Mouse (Mus musculus): ENCODE data around the gene Pced1b. TPM values are rescaled to one million over a fixed set of nuclear protein-coding genes. Genes with fewer than 3 reads are reported as not detected.

The Pced1b gene
- total RNA-seq, 2 experiments from 2014 or later, result 6.7 to 26.9 TPM

GRCm38 (mm10) chr15:97284201-97284600, 37.3 kb downstream of the Pced1b start:
- ATAC-seq (replicated peaks; ENCODE audit: poor library complexity), result no peak

- ATAC-seq (replicated peaks; ENCODE audit: poor library complexity), result no peak
These were observed 38.8 kb downstream of the Pced1b start for GRCm38 (mm10) chr15:97285665-97286212.

- no peak for ATAC-seq (replicated peaks; ENCODE audit: poor library complexity)
These were observed 39.8 kb downstream of the Pced1b start for GRCm38 (mm10) chr15:97286731-97287130.

- ATAC-seq (replicated peaks; ENCODE audit: poor library complexity), result no peak
These were observed 40.7 kb downstream of the Pced1b start for GRCm38 (mm10) chr15:97287436-97288143.

GRCm38 (mm10) chr15:97288690-97289089, 41.8 kb downstream of the Pced1b start:
- ATAC-seq (replicated peaks; ENCODE audit: poor library complexity), result no peak

- ATAC-seq (replicated peaks; ENCODE audit: poor library complexity), result no peak
These were observed 42.3 kb downstream of the Pced1b start for GRCm38 (mm10) chr15:97289176-97289575.

GRCm38 (mm10) chr15:97290351-97290750, 43.4 kb downstream of the Pced1b start:
- ATAC-seq (replicated peaks; ENCODE audit: poor library complexity), result no peak

- ATAC-seq (replicated peaks; ENCODE audit: poor library complexity), result no peak
These were observed 44.6 kb downstream of the Pced1b start for GRCm38 (mm10) chr15:97291291-97292050.

- no peak for ATAC-seq (replicated peaks; ENCODE audit: poor library complexity)
These were observed 61.0 kb downstream of the Pced1b start for GRCm38 (mm10) chr15:97307935-97308334.

- ATAC-seq (replicated peaks; ENCODE audit: poor library complexity), result no peak
These were observed 62.6 kb downstream of the Pced1b start for GRCm38 (mm10) chr15:97309533-97309932.

GRCm38 (mm10) chr15:97310251-97310650, 63.3 kb downstream of the Pced1b start:
- ATAC-seq (replicated peaks; ENCODE audit: poor library complexity), result no peak

- no peak for ATAC-seq (replicated peaks; ENCODE audit: poor library complexity)
These were observed 64.3 kb downstream of the Pced1b start for GRCm38 (mm10) chr15:97311211-97311610.

GRCm38 (mm10) chr15:97311937-97312336, 65.0 kb downstream of the Pced1b start:
- peak; percentile 91 for ATAC-seq (replicated peaks; ENCODE audit: poor library complexity)

- no peak for ATAC-seq (replicated peaks; ENCODE audit: poor library complexity)
These were observed 68.0 kb downstream of the Pced1b start for GRCm38 (mm10) chr15:97314720-97315421.

GRCm38 (mm10) chr15:97315422-97315757, 68.5 kb downstream of the Pced1b start:
- ATAC-seq (replicated peaks; ENCODE audit: poor library complexity), result no peak

GRCm38 (mm10) chr15:97318365-97319001, 71.6 kb downstream of the Pced1b start:
- ATAC-seq (replicated peaks; ENCODE audit: poor library complexity), result no peak

- ATAC-seq (replicated peaks; ENCODE audit: poor library complexity), result no peak
These were observed 75.9 kb downstream of the Pced1b start for GRCm38 (mm10) chr15:97322821-97323220.

- no peak for ATAC-seq (replicated peaks; ENCODE audit: poor library complexity)
These were observed 76.6 kb downstream of the Pced1b start for GRCm38 (mm10) chr15:97323466-97323865.

GRCm38 (mm10) chr15:97324311-97324710, 77.4 kb downstream of the Pced1b start:
- ATAC-seq (replicated peaks; ENCODE audit: poor library complexity), result no peak

GRCm38 (mm10) chr15:97327500-97328081, 80.7 kb downstream of the Pced1b start:
- ATAC-seq (replicated peaks; ENCODE audit: poor library complexity), result peak; percentile 93

- ATAC-seq (replicated peaks; ENCODE audit: poor library complexity), result no peak
These were observed 85.7 kb downstream of the Pced1b start for GRCm38 (mm10) chr15:97332582-97332981.
